In genomic region chr17:48436487-48436886, GRCm38 (mm10) we compare ENCODE assay signal across 10 mouse cellular contexts. TPM values are rescaled to one million over a fixed set of nuclear protein-coding genes. Genes with fewer than 3 reads are reported as not detected.
DNase-seq lines count a peak whose midpoint lies in the region; ATAC-seq lines count a peak whose summit lies in the region.
"Had no signal": no experiment of that assay in that cellular context is flagged by ENCODE, and none has a peak within 500 bp of the region (broad histone marks: within the 10 kb centered on the region; RNA-seq: fewer than 3 reads in every experiment).

No protein-coding gene starts in this region.

- WGBS in heart, embryonic 11.5 days (ENCODE audit: insufficient replicate concordance), result 46% methylated on average over 1 of the region's 1 CpGs
- 12% methylated on average over 1 of the region's 1 CpGs for WGBS in kidney, embryonic 15.5 days

- H3K27ac ChIP-seq in heart, embryonic 11.5 days (ENCODE audit: low read depth, low read length), result peak overlapping the region; percentile 96
- H3K27ac ChIP-seq in kidney, embryonic 15.5 days, result peak overlapping the region; percentile 94
- H3K27ac ChIP-seq: midbrain, embryonic 12.5 days had no signal

- no peaks in the 10 kb centered on the region for H3K27me3 ChIP-seq in heart, embryonic 11.5 days (ENCODE audit: control insufficient read depth, insufficient read depth, low read length)
- no peaks in the 10 kb centered on the region for H3K27me3 ChIP-seq in kidney, embryonic 15.5 days
- H3K27me3 ChIP-seq: embryonic facial prominence, embryonic 13.5 days; midbrain, embryonic 12.5 days had no signal

- H3K9me3 ChIP-seq in heart, embryonic 11.5 days (replicated peaks; ENCODE audit: control insufficient read depth, low read length), result no peaks in the 10 kb centered on the region
- H3K9me3 ChIP-seq in kidney, embryonic 15.5 days (replicated peaks), result no peaks in the 10 kb centered on the region
- H3K9me3 ChIP-seq: embryonic facial prominence, embryonic 13.5 days; midbrain, embryonic 12.5 days had no signal

- no peak overlapping the region for H3K4me3 ChIP-seq in heart, embryonic 11.5 days (ENCODE audit: low read depth, low read length)
- no peak overlapping the region for H3K4me3 ChIP-seq in kidney, embryonic 15.5 days (replicated peaks)
- H3K4me3 ChIP-seq: embryonic facial prominence, embryonic 13.5 days; midbrain, embryonic 12.5 days had no signal

- no peaks in the 10 kb centered on the region for H3K36me3 ChIP-seq in heart, embryonic 11.5 days (ENCODE audit: control insufficient read depth, insufficient read depth, low read length)
- H3K36me3 ChIP-seq in kidney, embryonic 15.5 days, result no peaks in the 10 kb centered on the region
- H3K36me3 ChIP-seq: embryonic facial prominence, embryonic 13.5 days; midbrain, embryonic 12.5 days had no signal

- no peak overlapping the region for H3K9ac ChIP-seq in heart, embryonic 11.5 days (ENCODE audit: low read depth, low read length)
- no peak overlapping the region for H3K9ac ChIP-seq in kidney, embryonic 15.5 days
- H3K9ac ChIP-seq: embryonic facial prominence, embryonic 13.5 days; midbrain, embryonic 12.5 days had no signal

- peaks cover 30% of the 10 kb centered on the region for H3K4me1 ChIP-seq in heart, embryonic 11.5 days (ENCODE audit: control insufficient read depth, insufficient read depth, low read length)
- H3K4me1 ChIP-seq in kidney, embryonic 15.5 days, result peaks cover 29% of the 10 kb centered on the region

- peak overlapping the region; percentile 9; the same call in 1 of the 2 replicates for H3K4me2 ChIP-seq in heart, embryonic 11.5 days
- H3K4me2 ChIP-seq in kidney, embryonic 15.5 days, result no peak overlapping the region
- H3K4me2 ChIP-seq: embryonic facial prominence, embryonic 13.5 days; midbrain, embryonic 12.5 days had no signal

- DNase-seq in 3T3-L1 (ENCODE audit: low read depth, low spot score), result peak; percentile 19
- DNase-seq in Muller cell, postnatal 12 days (ENCODE audit: inconsistent ontology term), result peak; percentile 54
- no peak for DNase-seq in right cerebral cortex, adult 18-20 months
- no peak for DNase-seq in frontal cortex, adult 2 months (ENCODE audit: extremely low spot score in 1 of 2, low spot score in 1 of 2)
- no peak for DNase-seq in urinary bladder, postnatal 10 days (ENCODE audit: low spot score)

- no peak; the same call in 1 of the 2 replicates for ATAC-seq in heart, embryonic 11.5 days (replicated peaks; ENCODE audit: insufficient number of reproducible peaks, low FRiP score, low TSS enrichment)
- peak; percentile 30 for ATAC-seq in kidney, embryonic 15.5 days (replicated peaks; ENCODE audit: low FRiP score)
- no peak for ATAC-seq in megakaryocyte-erythroid progenitor cell, adult 5-6 weeks (replicated peaks; ENCODE audit: low FRiP score, low TSS enrichment, poor library complexity, severe bottlenecking)

RNA-seq across cellular contexts. Expression of gene Apobec2, which starts 3.8 kb away (rescaled TPM):
- 213 and 216 TPM in 2 replicates for polyA plus RNA-seq in heart, embryonic 11.5 days (2014; fragmentation: Nextera tagmentation; extraction: Ambion mirVana)
- polyA plus RNA-seq in kidney, embryonic 15.5 days (2015; fragmentation: Nextera tagmentation; extraction: Ambion mirVana), result 4.2 and 6.9 TPM in 2 replicates
- total RNA-seq in megakaryocyte-erythroid progenitor cell, adult 5-6 weeks (2014; fragmentation: Nextera tagmentation), result 1.7 TPM in 1 of 2 replicates, not detected in the other
- 0.30 TPM in 1 of 2 replicates, not detected in the other for total RNA-seq in megakaryocyte-erythroid progenitor cell, adult 5-6 weeks (2017)
- 0.08 and 0.21 TPM in 2 replicates for polyA plus RNA-seq in frontal cortex, adult 2 months (2012; rRNA removed)

RNA-seq across cellular contexts. Expression of gene Tspo2, which starts 14.8 kb away (rescaled TPM):
- 2.1 TPM in 2 replicates for polyA plus RNA-seq in heart, embryonic 11.5 days (2014; fragmentation: Nextera tagmentation; extraction: Ambion mirVana)
- 2.4 and 4.1 TPM in 2 replicates for polyA plus RNA-seq in kidney, embryonic 15.5 days (2015; fragmentation: Nextera tagmentation; extraction: Ambion mirVana)
- 192 and 203 TPM in 2 replicates for total RNA-seq in megakaryocyte-erythroid progenitor cell, adult 5-6 weeks (2014; fragmentation: Nextera tagmentation)
- total RNA-seq in megakaryocyte-erythroid progenitor cell, adult 5-6 weeks (2017), result 86.3 and 160 TPM in 2 replicates
- polyA plus RNA-seq in frontal cortex, adult 2 months (2012; rRNA removed), result 0.06 TPM in 1 of 2 replicates, not detected in the other

RNA-seq across cellular contexts. Expression of gene Unc5cl, which starts 18.2 kb away (rescaled TPM):
- 0.17 and 0.23 TPM in 2 replicates for polyA plus RNA-seq in heart, embryonic 11.5 days (2014; fragmentation: Nextera tagmentation; extraction: Ambion mirVana)
- polyA plus RNA-seq in kidney, embryonic 15.5 days (2015; fragmentation: Nextera tagmentation; extraction: Ambion mirVana), result 5.6 and 5.7 TPM in 2 replicates
- 4.2 and 7.1 TPM in 2 replicates for total RNA-seq in megakaryocyte-erythroid progenitor cell, adult 5-6 weeks (2014; fragmentation: Nextera tagmentation)
- total RNA-seq in megakaryocyte-erythroid progenitor cell, adult 5-6 weeks (2017), result 5.1 and 5.7 TPM in 2 replicates
- 0.08 TPM in 1 of 2 replicates, not detected in the other for polyA plus RNA-seq in frontal cortex, adult 2 months (2012; rRNA removed)

RNA-seq across cellular contexts. Expression of gene Oard1, which starts 26.7 kb away (rescaled TPM):
- 47.4 and 48.0 TPM in 2 replicates for polyA plus RNA-seq in heart, embryonic 11.5 days (2014; fragmentation: Nextera tagmentation; extraction: Ambion mirVana)
- polyA plus RNA-seq in kidney, embryonic 15.5 days (2015; fragmentation: Nextera tagmentation; extraction: Ambion mirVana), result 72.4 and 74.9 TPM in 2 replicates
- total RNA-seq in megakaryocyte-erythroid progenitor cell, adult 5-6 weeks (2014; fragmentation: Nextera tagmentation), result 56.0 and 61.4 TPM in 2 replicates
- total RNA-seq in megakaryocyte-erythroid progenitor cell, adult 5-6 weeks (2017), result 76.9 and 90.2 TPM in 2 replicates
- polyA plus RNA-seq in frontal cortex, adult 2 months (2012; rRNA removed), result 17.5 and 20.7 TPM in 2 replicates

RNA-seq across cellular contexts. Expression of gene Nfya, which starts 26.8 kb away (rescaled TPM):
- 16.9 and 19.6 TPM in 2 replicates for polyA plus RNA-seq in heart, embryonic 11.5 days (2014; fragmentation: Nextera tagmentation; extraction: Ambion mirVana)
- polyA plus RNA-seq in kidney, embryonic 15.5 days (2015; fragmentation: Nextera tagmentation; extraction: Ambion mirVana), result 15.8 and 17.8 TPM in 2 replicates
- total RNA-seq in megakaryocyte-erythroid progenitor cell, adult 5-6 weeks (2014; fragmentation: Nextera tagmentation), result 89.3 and 113 TPM in 2 replicates
- 32.8 and 55.7 TPM in 2 replicates for total RNA-seq in megakaryocyte-erythroid progenitor cell, adult 5-6 weeks (2017)
- polyA plus RNA-seq in frontal cortex, adult 2 months (2012; rRNA removed), result 31.2 and 35.5 TPM in 2 replicates

Comparison
In these comparisons a context has a peak if more than half of its experiments do, and no peak if none do; other contexts are left out.
1. DNase-seq: peak in 3T3-L1 (single experiment) and Muller cell, postnatal 12 days (single experiment); none in right cerebral cortex, adult 18-20 months (single experiment), frontal cortex, adult 2 months (0 of 2) and urinary bladder, postnatal 10 days (single experiment).
2. RNA of gene Apobec2, which starts 3.8 kb away (polyA plus RNA-seq): 213 to 216 TPM in heart, embryonic 11.5 days; 4.2 to 6.9 TPM in kidney, embryonic 15.5 days and 0.08 to 0.21 TPM in frontal cortex, adult 2 months; every median in the first group is over 10 times any median in the second.